Mouse (Mus musculus): Measurements from ENCODE around the gene Hist1h1d. TPM values are rescaled to one million over a fixed set of nuclear protein-coding genes. Genes with fewer than 3 reads are reported as not detected.

Hist1h1d gene
- polyA plus RNA-seq, 1 experiment from 2014 or later = 0.60 TPM

DNA sequence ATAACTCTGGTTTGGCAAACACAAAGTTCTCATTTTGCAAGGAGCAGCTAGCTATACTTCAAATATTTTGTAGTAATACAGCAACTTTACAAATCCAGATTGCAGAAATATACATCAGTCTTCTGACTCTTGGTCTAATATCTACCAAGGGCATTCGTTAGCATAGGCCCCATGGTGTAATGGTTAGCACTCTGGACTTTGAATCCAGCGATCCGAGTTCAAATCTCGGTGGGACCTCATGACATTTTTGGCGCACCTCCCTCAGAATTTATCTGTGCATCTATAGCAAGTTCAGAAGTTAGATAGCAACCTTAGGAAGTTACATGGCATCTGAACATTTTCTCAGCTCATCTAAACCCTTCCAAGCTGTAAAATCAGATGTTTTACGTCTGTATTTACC lies 34.2 kb upstream of the Hist1h1d start:
- Histone ChIP-seq H3K36me3 (replicated peaks) (no peaks in the 10 kb centered on the region), H3K27me3 (ENCODE audit: poor library complexity, severe bottlenecking) (no peaks in the 10 kb centered on the region), H3K4me1 (peaks cover 23% of the 10 kb centered on the region), H3K9me3 (no peaks in the 10 kb centered on the region), H3K27ac (no peak overlapping the region), H3K4me3 (peak overlapping the region; percentile 59)
- DNase-seq (ENCODE audit: extremely low spot score, low spot score) = peak; percentile 78
- under 1% methylated on average over 6 of the region's 6 CpGs for WGBS

DNA sequence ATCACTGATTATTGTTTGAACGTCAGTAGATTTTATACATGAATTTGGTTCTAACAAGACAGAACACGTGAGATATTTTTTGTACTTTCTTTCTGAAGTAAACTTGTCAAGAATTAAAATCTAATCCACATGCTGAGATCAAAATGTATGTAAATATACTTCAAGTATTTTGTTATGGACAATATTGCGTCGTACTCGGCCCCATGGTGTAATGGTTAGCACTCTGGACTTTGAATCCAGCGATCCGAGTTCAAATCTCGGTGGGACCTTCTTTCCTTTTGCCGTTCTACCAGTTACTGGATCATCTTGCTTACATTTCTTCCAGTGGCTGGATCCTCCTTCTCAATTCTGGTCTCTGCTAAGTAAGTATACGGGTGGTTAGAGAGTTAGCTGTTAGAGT lies 33.6 kb upstream of the Hist1h1d start:
- DNase-seq (ENCODE audit: extremely low spot score, low spot score) = peak; percentile 76
- 0% methylated on average over 10 of the region's 10 CpGs for WGBS
- no peaks in the 10 kb centered on the region for H3K9me3 ChIP-seq
- H3K4me3 ChIP-seq = peak overlapping the region; percentile 59
- peaks cover 23% of the 10 kb centered on the region for H3K4me1 ChIP-seq
- H3K27me3 ChIP-seq (ENCODE audit: poor library complexity, severe bottlenecking) = no peaks in the 10 kb centered on the region
- no peaks in the 10 kb centered on the region for H3K36me3 ChIP-seq (replicated peaks)
- no peak overlapping the region for H3K27ac ChIP-seq

GRCm38 (mm10) chr13:23521703-23522102 lies 31.4 kb upstream of the Hist1h1d start:
- peak; percentile 75 for DNase-seq (ENCODE audit: extremely low spot score, low spot score)
- under 1% methylated on average over 14 of the region's 14 CpGs for WGBS
- Histone ChIP-seq H3K9me3 (no peaks in the 10 kb centered on the region), H3K4me1 (peaks cover 29% of the 10 kb centered on the region), H3K27ac (no peak overlapping the region), H3K36me3 (replicated peaks) (no peaks in the 10 kb centered on the region), H3K27me3 (ENCODE audit: poor library complexity, severe bottlenecking) (no peaks in the 10 kb centered on the region), H3K4me3 (peak overlapping the region; percentile 30)

DNA sequence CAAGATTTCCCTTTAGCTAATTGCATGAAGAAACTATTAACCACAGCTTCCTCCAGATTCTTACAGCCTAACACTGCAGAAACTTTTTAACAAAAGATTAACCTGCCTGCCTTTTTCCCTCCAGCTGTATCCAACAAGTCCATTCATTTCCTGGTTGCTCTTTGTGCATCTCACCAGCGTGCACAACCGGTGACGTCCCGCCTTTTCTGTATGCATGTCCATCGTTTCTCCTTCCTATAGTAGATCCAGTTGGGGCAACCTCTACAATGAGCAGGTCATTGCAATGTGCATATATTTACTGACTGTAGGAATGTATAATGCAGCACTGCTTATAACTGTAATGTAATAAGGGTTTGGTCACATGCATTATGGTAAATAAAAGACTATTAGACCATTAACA lies 29.1 kb upstream of the Hist1h1d start:
- WGBS = 64% methylated on average over 5 of the region's 5 CpGs
- Histone ChIP-seq H3K9me3 (no peaks in the 10 kb centered on the region), H3K4me1 (peaks cover 39% of the 10 kb centered on the region), H3K27me3 (ENCODE audit: poor library complexity, severe bottlenecking) (no peaks in the 10 kb centered on the region), H3K4me3 (no peak overlapping the region), H3K36me3 (replicated peaks) (no peaks in the 10 kb centered on the region), H3K27ac (no peak overlapping the region)
- no peak for DNase-seq (ENCODE audit: extremely low spot score, low spot score)

DNA sequence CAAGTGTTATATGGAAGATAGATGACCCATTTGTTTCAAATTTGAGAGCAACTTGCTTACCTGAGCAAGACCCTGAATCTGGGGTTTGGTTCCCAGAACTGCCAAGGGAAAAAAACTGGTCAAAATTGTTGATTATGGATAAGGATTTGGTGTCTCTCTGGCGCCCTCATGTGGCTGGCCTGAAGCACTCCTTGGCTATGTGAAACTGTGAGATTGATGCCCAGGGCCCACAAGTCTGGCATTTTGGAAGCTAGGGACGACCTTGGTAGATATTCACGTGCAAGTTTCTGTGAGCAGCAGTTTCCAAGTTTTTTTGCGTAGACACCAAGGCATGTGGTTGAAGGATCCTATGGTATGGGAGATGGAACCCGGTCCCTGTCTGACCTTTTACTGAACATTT lies 28.4 kb upstream of the Hist1h1d start:
- H3K4me3 ChIP-seq = peak overlapping the region; percentile 52
- H3K9me3 ChIP-seq = no peaks in the 10 kb centered on the region
- H3K4me1 ChIP-seq = peaks cover 46% of the 10 kb centered on the region
- peak; percentile 82 for DNase-seq (ENCODE audit: extremely low spot score, low spot score)
- 8% methylated on average over 5 of the region's 5 CpGs for WGBS
- no peak overlapping the region for H3K27ac ChIP-seq
- H3K27me3 ChIP-seq (ENCODE audit: poor library complexity, severe bottlenecking) = no peaks in the 10 kb centered on the region
- H3K36me3 ChIP-seq (replicated peaks) = no peaks in the 10 kb centered on the region

DNA sequence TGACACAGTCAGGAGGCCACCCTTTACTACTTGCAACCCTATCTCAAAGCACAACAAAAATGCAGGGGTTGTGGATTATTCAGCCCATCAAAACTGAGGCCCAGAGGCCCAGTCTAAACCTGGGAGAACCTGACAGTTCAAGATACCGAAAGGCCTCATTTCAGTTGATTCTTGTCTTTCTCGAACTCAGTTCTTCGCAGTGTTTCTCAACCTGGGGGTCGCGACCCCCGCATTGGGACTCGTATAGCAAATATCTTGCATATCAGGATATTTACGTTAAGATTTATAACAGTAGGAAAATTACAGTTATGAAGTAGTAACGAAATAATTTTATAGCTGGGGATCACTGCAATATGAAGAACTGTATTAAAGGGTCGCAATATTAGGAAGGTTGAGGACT lies 27.2 kb upstream of the Hist1h1d start:
- H3K9me3 ChIP-seq = no peaks in the 10 kb centered on the region
- peaks cover 42% of the 10 kb centered on the region for H3K4me1 ChIP-seq
- H3K27ac ChIP-seq = peak overlapping the region; percentile 52; the same call in 1 of the 2 replicates
- H3K4me3 ChIP-seq = peak overlapping the region; percentile 52
- H3K36me3 ChIP-seq (replicated peaks) = no peaks in the 10 kb centered on the region
- no peaks in the 10 kb centered on the region for H3K27me3 ChIP-seq (ENCODE audit: poor library complexity, severe bottlenecking)
- WGBS = 4% methylated on average over 10 of the region's 10 CpGs
- DNase-seq (ENCODE audit: extremely low spot score, low spot score) = no peak

DNA sequence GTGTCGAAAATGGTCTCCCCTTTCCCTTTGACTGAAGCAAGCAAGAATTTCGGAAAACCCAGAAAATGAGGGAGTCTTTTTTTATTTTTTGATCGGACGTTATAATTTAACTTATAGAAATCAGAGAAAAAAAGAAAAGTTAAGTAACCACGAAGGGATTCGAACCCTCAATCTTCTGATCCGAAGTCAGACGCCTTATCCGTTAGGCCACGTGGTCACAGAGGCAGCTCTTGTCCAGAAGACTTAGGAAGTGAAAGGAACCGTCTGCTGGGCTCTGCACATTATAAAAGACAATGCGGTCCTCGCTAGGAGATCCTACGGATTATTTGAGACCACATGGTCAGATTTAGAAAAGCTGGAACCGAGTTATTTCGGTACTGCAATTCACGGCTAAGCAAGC lies 26.8 kb upstream of the Hist1h1d start:
- WGBS = under 1% methylated on average over 17 of the region's 17 CpGs
- peak overlapping the region; percentile 52 for H3K4me3 ChIP-seq
- H3K36me3 ChIP-seq (replicated peaks) = no peaks in the 10 kb centered on the region
- H3K4me1 ChIP-seq = peaks cover 39% of the 10 kb centered on the region
- peak; percentile 91 for DNase-seq (ENCODE audit: extremely low spot score, low spot score)
- no peaks in the 10 kb centered on the region for H3K9me3 ChIP-seq
- peak overlapping the region; percentile 83 for H3K27ac ChIP-seq
- H3K27me3 ChIP-seq (ENCODE audit: poor library complexity, severe bottlenecking) = no peaks in the 10 kb centered on the region

DNA sequence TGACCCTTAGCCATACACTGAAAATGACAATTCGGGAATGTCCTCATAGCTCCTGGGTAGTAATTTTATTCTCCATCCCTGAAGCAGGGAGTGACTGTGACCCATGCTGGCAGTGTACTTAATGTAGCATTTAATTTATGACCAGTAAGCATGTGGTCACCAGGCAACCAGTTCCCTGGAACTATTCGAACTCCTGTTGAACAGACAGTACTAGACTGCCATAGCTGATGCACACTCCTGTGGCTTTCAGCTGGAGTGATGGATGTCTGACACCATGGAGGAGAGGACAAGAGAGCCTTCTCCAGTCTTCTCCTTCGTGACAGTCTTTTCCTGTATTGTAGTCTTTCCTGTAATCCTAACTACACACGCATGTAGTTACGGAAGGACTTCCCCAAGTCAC lies 24.1 kb upstream of the Hist1h1d start:
- no peak for DNase-seq (ENCODE audit: extremely low spot score, low spot score)
- Histone ChIP-seq H3K27me3 (ENCODE audit: poor library complexity, severe bottlenecking) (no peaks in the 10 kb centered on the region), H3K27ac (peak overlapping the region; percentile 65; the same call in 1 of the 2 replicates), H3K4me3 (peak overlapping the region; percentile 54), H3K36me3 (replicated peaks) (no peaks in the 10 kb centered on the region), H3K9me3 (no peaks in the 10 kb centered on the region), H3K4me1 (peaks cover 52% of the 10 kb centered on the region)
- 91% methylated on average over 5 of the region's 5 CpGs for WGBS

GRCm38 (mm10) chr13:23529480-23530165 lies 23.4 kb upstream of the Hist1h1d start:
- Histone ChIP-seq H3K9me3 (no peaks in the 10 kb centered on the region), H3K4me3 (peak overlapping the region; percentile 54), H3K27ac (peak overlapping the region; percentile 92), H3K27me3 (ENCODE audit: poor library complexity, severe bottlenecking) (no peaks in the 10 kb centered on the region), H3K36me3 (replicated peaks) (no peaks in the 10 kb centered on the region), H3K4me1 (peaks cover 52% of the 10 kb centered on the region)
- DNase-seq (ENCODE audit: extremely low spot score, low spot score) = no peak
- WGBS = 50% methylated on average over 2 of the region's 2 CpGs

DNA sequence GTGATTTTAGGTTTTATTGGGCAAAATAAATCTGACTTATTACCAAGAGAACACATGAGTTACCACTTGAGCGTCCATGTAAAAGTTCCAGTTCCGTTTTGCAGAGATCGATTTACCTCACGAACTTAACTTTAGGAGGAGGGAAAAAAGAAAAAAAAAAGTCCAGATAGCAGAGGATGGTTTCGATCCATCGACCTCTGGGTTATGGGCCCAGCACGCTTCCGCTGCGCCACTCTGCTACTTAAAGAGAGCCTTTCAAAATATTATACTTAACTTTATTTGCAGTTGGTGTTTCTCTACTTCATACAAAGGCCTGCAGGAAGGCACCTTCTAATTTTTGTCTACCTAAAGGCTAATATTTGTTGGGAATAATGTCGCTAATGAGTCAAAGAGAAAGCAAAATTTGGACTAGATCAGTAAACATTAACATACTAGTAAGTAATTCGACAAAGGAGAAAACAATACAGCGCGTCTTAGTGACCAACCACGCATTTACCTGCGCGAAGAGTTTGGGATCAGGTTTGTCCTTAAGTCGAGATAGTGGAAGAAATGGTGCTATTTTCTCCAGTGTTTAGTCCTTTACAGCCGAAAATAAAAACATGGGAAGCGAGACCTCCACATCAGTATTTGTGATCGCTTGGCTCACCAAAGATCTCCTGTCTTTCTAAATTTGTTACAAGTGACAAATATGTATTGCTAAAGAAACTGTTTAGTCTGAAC lies 22.7 kb upstream of the Hist1h1d start:
- Histone ChIP-seq H3K4me1 (peaks cover 47% of the 10 kb centered on the region), H3K27me3 (ENCODE audit: poor library complexity, severe bottlenecking) (no peaks in the 10 kb centered on the region), H3K36me3 (replicated peaks) (no peaks in the 10 kb centered on the region), H3K4me3 (peak overlapping the region; percentile 54), H3K9me3 (no peaks in the 10 kb centered on the region), H3K27ac (peak overlapping the region; percentile 92)
- DNase-seq (ENCODE audit: extremely low spot score, low spot score) = peak; percentile 49
- WGBS = under 1% methylated on average over 20 of the region's 20 CpGs

- under 1% methylated on average over 62 of the region's 70 CpGs for WGBS
- H3K4me3 ChIP-seq = peak within 1 kb of the TSS; percentile 54
- DNase-seq (ENCODE audit: extremely low spot score, low spot score) = peak; percentile 97
- peaks cover 43% of the 10 kb centered on the region for H3K4me1 ChIP-seq
- peak within 1 kb of the TSS; percentile 92 for H3K27ac ChIP-seq
- H3K9me3 ChIP-seq = no peaks in the 10 kb centered on the region
- H3K36me3 ChIP-seq (replicated peaks) = no peaks in the 10 kb centered on the region
- no peaks in the 10 kb centered on the region for H3K27me3 ChIP-seq (ENCODE audit: poor library complexity, severe bottlenecking)
Measured at GRCm38 (mm10) chr13:23530901-23531875, 21.9 kb upstream of the Hist1h1d start, which contains the start of gene Hist1h4h. Gene Hist1h4h (plus strand): TSS chr13:23531050.

DNA sequence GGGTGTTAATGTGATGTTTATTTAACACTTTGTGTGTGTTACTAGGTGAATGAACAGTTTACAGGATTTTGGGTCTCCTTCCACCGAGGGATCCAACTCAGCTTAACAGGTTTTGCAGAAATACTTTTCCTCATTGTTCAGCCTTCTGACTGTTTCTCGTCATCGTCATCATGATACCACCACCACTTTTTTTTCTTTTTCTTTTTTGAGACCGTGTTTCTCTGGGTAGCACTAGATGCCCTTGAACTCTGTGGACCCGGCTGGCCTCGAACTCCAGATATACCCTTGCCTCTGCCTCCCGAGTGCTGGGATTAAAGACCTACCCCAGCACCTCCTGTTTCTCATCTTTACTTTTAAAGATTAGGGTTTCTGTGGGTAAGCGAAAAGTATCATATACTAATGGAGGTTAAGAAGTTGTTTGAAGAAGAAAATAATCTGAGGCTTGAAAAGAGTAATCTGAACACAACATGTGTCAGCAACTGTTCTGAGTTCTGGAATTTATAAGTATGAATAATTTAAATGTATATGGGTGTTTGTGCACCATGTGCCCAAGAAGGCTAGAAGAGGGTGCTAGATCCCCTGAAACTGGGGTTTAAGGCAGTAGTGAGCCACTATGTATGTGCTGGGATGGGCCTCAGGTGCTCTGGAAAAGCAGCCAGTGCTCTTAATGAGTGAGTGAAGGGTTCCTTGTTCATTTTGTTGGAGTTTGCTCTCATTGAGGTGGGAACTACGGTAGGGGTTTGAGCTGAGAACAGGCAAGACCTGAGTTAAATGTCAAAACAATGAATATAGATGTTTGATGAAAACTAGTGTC lies 20.6 kb upstream of the Hist1h1d start:
- 27% methylated on average over 9 of the region's 9 CpGs for WGBS
- DNase-seq (ENCODE audit: extremely low spot score, low spot score) = no peak
- peaks cover 48% of the 10 kb centered on the region for H3K4me1 ChIP-seq

More for the DNA sequence above, 20.6 kb upstream of the Hist1h1d start:
- Histone ChIP-seq H3K9me3 (no peaks in the 10 kb centered on the region), H3K27ac (peak overlapping the region; percentile 92), H3K4me3 (peak overlapping the region; percentile 54), H3K27me3 (ENCODE audit: poor library complexity, severe bottlenecking) (no peaks in the 10 kb centered on the region), H3K36me3 (replicated peaks) (no peaks in the 10 kb centered on the region)
